Mouse (Mus musculus) liver, embryonic 14.5 days (tissue): Measurements from ENCODE around the gene Raly.

ENCODE experiments used
- CTCF ChIP-seq: IDR thresholded peaks from 2 replicates; pipeline ENCODE4 v1.5.1; 2016; ENCODE audit warnings: antibody characterized with exemption, low read depth, control low read depth
- EP300 ChIP-seq: IDR thresholded peaks from 2 replicates; pipeline ENCODE4 v1.6.1; 2016; ENCODE audit warnings: antibody characterized with exemption, low read depth

GRCm38 (mm10) chr2:154803845-154804244 lies 12.9 kb downstream of the Raly start:
- TF ChIP-seq CTCF, result no peak
- peak; percentile 68 for TF ChIP-seq EP300
